Mouse (Mus musculus): ENCODE measurements at regions not wholly inside any gene's neighbourhood (a gene's known extent, or its start where the extent isn't known, plus 50 kb on each side); places are given as distances from the start of the nearest gene placed in this dataset.

GRCm38 (mm10) chr10:100834794-100835193 lies 244.5 kb downstream of the 1700017N19Rik start:
- TF ChIP-seq POLR2A (IDR thresholded peaks at IDR 0.05; ENCODE audit: borderline replicate concordance, control insufficient read depth, low read depth, low read length), result no peak
- TF ChIP-seq CTCF (IDR thresholded peaks at IDR 0.05; ENCODE audit: control insufficient read depth, insufficient read depth, low read length), result no peak

Measured in bone marrow, adult 2 months (tissue).